Mouse (Mus musculus): ENCODE data around the gene Ccdc124.

GRCm38 (mm10) chr8:70896316-70897020 is 22.7 kb upstream of the Ccdc124 start:
- no peak for TF ChIP-seq CTCF (IDR thresholded peaks at IDR 0.05; ENCODE audit: insufficient read depth, low read length)
- TF ChIP-seq POLR2A (IDR thresholded peaks at IDR 0.05; ENCODE audit: borderline replicate concordance, extremely low read depth, low read depth, low read length) = no peak

All from lung, adult 2 months (tissue).